Mouse (Mus musculus): ENCODE results near the gene Uhrf1. TPM values are rescaled to one million over a fixed set of nuclear protein-coding genes. Genes with fewer than 3 reads are reported as not detected.

Uhrf1 gene
- polyA plus RNA-seq, 1 experiment from 2014 or later: 170 TPM

GRCm38 (mm10) chr17:56273482-56273881 is 29.6 kb upstream of the Uhrf1 start:
- no peak overlapping the region for H3K4me2 ChIP-seq (replicated peaks; ENCODE audit: low read depth, low read length)
- H3K9me3 ChIP-seq (ENCODE audit: low read length): no peaks in the 10 kb centered on the region
- peaks cover 30% of the 10 kb centered on the region for H3K4me1 ChIP-seq (ENCODE audit: insufficient read depth, low read length)
- H3K27ac ChIP-seq (ENCODE audit: low read length): no peak overlapping the region
- H3K9ac ChIP-seq (replicated peaks; ENCODE audit: low read length): no peak overlapping the region
- no peak for ATAC-seq (ENCODE audit: low FRiP score, low TSS enrichment)
- H3K36me3 ChIP-seq (ENCODE audit: insufficient read depth, low read length): peaks cover 24% of the 10 kb centered on the region
- no peak overlapping the region for H3K4me3 ChIP-seq (ENCODE audit: low read length)
- 72% methylated on average over 7 of the region's 7 CpGs for WGBS
- H3K27me3 ChIP-seq (ENCODE audit: insufficient read depth, low read length): no peaks in the 10 kb centered on the region

DNA sequence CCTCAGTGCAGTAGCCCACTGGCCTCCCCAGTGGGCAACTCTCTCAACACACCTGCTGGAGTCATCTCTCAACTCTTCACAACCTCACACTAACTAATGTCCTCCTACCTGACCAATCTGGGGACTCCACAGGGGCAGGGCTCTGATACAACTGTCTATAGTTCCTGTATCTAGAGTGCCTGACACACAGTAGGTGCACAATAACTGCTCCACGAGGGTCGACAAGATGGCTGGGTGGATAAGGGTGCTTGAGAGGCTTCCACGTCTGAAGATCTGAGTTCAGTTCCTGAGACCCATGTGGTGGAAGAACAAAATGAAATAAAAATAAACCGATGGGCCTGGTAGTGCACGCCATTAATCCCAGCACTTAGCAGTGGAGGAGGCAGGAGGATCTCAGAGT is 29.1 kb upstream of the Uhrf1 start:
- Histone ChIP-seq H3K27ac (ENCODE audit: low read length) (no peak overlapping the region), H3K9me3 (ENCODE audit: low read length) (no peaks in the 10 kb centered on the region), H3K27me3 (ENCODE audit: insufficient read depth, low read length) (no peaks in the 10 kb centered on the region), H3K4me3 (ENCODE audit: low read length) (no peak overlapping the region), H3K36me3 (ENCODE audit: insufficient read depth, low read length) (peaks cover 24% of the 10 kb centered on the region), H3K4me1 (ENCODE audit: insufficient read depth, low read length) (peaks cover 30% of the 10 kb centered on the region), H3K4me2 (replicated peaks; ENCODE audit: low read depth, low read length) (no peak overlapping the region), H3K9ac (replicated peaks; ENCODE audit: low read length) (no peak overlapping the region)
- no peak for ATAC-seq (ENCODE audit: low FRiP score, low TSS enrichment)
- WGBS: 91% methylated on average over 5 of the region's 5 CpGs

DNA sequence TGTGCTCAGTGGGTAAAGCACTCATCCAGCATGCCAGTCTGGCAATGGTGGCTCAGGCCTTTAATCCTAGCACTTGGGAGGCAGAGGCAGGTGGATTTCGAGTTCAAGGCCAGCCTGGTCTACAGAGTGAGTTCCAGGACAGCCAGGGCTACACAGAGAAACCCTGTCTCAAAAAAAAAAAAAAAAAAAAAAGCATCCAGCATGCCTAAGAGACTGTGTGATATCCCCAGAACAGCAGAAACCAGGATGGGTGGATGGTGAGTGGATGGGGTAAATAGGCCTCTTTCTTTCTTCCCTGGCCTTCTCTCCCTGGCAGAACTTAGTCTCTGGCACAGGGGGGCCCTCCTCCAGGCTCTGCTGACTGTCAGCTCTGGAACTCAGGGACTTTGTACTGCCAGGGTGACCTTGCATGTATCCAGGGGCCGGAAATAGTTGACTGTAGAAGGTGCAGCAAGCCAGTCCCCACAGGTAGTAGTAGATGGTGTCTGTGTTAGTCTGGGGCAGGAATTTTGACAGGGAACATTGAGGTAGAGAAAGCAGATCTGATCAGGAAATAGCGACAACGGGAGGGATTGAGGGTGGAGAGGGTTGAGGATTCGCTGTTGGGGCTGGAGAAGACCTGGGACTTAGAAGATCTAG is 27.2 kb upstream of the Uhrf1 start:
- H3K9ac ChIP-seq (replicated peaks; ENCODE audit: low read length): peak overlapping the region; percentile 77
- ATAC-seq (ENCODE audit: low FRiP score, low TSS enrichment): peak; percentile 44
- H3K4me3 ChIP-seq (ENCODE audit: low read length): peak overlapping the region; percentile 70
- peak overlapping the region; percentile 86 for H3K27ac ChIP-seq (ENCODE audit: low read length)
- H3K4me2 ChIP-seq (replicated peaks; ENCODE audit: low read depth, low read length): peak overlapping the region; percentile 74
- peaks cover 26% of the 10 kb centered on the region; the same call in 1 of the 2 replicates for H3K36me3 ChIP-seq (ENCODE audit: insufficient read depth, low read length)
- WGBS: 23% methylated on average over 5 of the region's 5 CpGs
- H3K27me3 ChIP-seq (ENCODE audit: insufficient read depth, low read length): no peaks in the 10 kb centered on the region
- no peaks in the 10 kb centered on the region for H3K9me3 ChIP-seq (ENCODE audit: low read length)
- peaks cover 24% of the 10 kb centered on the region for H3K4me1 ChIP-seq (ENCODE audit: insufficient read depth, low read length)

GRCm38 (mm10) chr17:56276643-56277566 is 26.2 kb upstream of the Uhrf1 start, which contains the start of gene Ticam1:
Ticam1 (minus strand) TSS chr17:56276786.
- peaks cover 24% of the 10 kb centered on the region for H3K4me1 ChIP-seq (ENCODE audit: insufficient read depth, low read length)
- no peaks in the 10 kb centered on the region for H3K27me3 ChIP-seq (ENCODE audit: insufficient read depth, low read length)
- peak within 1 kb of the TSS; percentile 70 for H3K4me3 ChIP-seq (ENCODE audit: low read length)
- WGBS: 4% methylated on average over 17 of the region's 21 CpGs
- no peaks in the 10 kb centered on the region for H3K9me3 ChIP-seq (ENCODE audit: low read length)
- H3K9ac ChIP-seq (replicated peaks; ENCODE audit: low read length): peak within 1 kb of the TSS; percentile 77
- peak within 1 kb of the TSS; percentile 74 for H3K4me2 ChIP-seq (replicated peaks; ENCODE audit: low read depth, low read length)
- peak; percentile 95 for ATAC-seq (ENCODE audit: low FRiP score, low TSS enrichment)
- H3K27ac ChIP-seq (ENCODE audit: low read length): peak within 1 kb of the TSS; percentile 86
- H3K36me3 ChIP-seq (ENCODE audit: insufficient read depth, low read length): peaks cover 28% of the 10 kb centered on the region

DNA sequence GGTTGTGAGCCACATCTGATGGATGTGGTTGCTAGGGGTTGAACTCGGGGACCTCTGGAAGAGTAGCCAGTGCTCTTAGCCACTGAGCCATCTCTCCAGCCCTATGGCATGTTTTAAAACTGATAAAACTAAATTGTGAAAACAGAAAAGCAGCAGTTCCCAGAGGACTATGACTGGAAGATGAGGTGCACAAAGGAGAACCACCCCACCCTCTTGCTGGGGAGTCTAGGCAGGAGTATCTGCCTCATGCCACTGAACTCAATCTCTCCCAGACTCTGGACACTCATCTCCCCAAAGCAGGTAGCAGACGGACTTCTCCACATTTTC is 25.6 kb upstream of the Uhrf1 start:
- 45% methylated on average over 2 of the region's 2 CpGs for WGBS

DNA sequence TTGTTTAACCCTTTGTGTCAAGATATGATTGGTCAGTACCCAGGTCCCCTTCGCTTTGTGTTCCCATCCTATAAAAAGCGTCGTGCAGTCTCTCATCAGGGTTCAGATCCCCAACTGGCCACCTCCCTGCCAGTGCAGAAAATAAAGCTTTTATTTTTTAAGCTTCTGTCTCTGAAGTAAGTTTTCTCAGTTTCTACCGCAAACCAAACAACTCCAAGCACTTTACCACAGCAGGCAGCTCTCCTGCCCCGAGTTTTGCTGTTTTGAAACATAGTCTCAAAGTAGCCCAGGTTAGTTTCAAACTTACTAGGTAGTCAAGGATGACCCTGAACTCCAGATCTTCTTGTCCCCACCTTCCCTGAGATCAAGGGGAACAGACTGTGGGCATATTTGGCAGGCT is 24.8 kb upstream of the Uhrf1 start:
- no peak overlapping the region for H3K4me3 ChIP-seq (ENCODE audit: low read length)
- H3K4me2 ChIP-seq (replicated peaks; ENCODE audit: low read depth, low read length): no peak overlapping the region
- H3K9me3 ChIP-seq (ENCODE audit: low read length): no peaks in the 10 kb centered on the region
- H3K9ac ChIP-seq (replicated peaks; ENCODE audit: low read length): no peak overlapping the region
- WGBS: 93% methylated on average over 5 of the region's 5 CpGs
- peaks cover 27% of the 10 kb centered on the region for H3K36me3 ChIP-seq (ENCODE audit: insufficient read depth, low read length)
- no peak for ATAC-seq (ENCODE audit: low FRiP score, low TSS enrichment)
- H3K4me1 ChIP-seq (ENCODE audit: insufficient read depth, low read length): peaks cover 22% of the 10 kb centered on the region
- peak overlapping the region; percentile 86; the same call in 1 of the 2 replicates for H3K27ac ChIP-seq (ENCODE audit: low read length)
- H3K27me3 ChIP-seq (ENCODE audit: insufficient read depth, low read length): no peaks in the 10 kb centered on the region

More for the DNA sequence above, 25.6 kb upstream of the Uhrf1 start:
- Histone ChIP-seq H3K27me3 (ENCODE audit: insufficient read depth, low read length) (no peaks in the 10 kb centered on the region), H3K36me3 (ENCODE audit: insufficient read depth, low read length) (peaks cover 22% of the 10 kb centered on the region), H3K4me2 (replicated peaks; ENCODE audit: low read depth, low read length) (peak overlapping the region; percentile 74), H3K9ac (replicated peaks; ENCODE audit: low read length) (no peak overlapping the region), H3K4me1 (ENCODE audit: insufficient read depth, low read length) (peaks cover 24% of the 10 kb centered on the region), H3K9me3 (ENCODE audit: low read length) (no peaks in the 10 kb centered on the region), H3K27ac (ENCODE audit: low read length) (peak overlapping the region; percentile 86), H3K4me3 (ENCODE audit: low read length) (no peak overlapping the region)
- no peak for ATAC-seq (ENCODE audit: low FRiP score, low TSS enrichment)

DNA sequence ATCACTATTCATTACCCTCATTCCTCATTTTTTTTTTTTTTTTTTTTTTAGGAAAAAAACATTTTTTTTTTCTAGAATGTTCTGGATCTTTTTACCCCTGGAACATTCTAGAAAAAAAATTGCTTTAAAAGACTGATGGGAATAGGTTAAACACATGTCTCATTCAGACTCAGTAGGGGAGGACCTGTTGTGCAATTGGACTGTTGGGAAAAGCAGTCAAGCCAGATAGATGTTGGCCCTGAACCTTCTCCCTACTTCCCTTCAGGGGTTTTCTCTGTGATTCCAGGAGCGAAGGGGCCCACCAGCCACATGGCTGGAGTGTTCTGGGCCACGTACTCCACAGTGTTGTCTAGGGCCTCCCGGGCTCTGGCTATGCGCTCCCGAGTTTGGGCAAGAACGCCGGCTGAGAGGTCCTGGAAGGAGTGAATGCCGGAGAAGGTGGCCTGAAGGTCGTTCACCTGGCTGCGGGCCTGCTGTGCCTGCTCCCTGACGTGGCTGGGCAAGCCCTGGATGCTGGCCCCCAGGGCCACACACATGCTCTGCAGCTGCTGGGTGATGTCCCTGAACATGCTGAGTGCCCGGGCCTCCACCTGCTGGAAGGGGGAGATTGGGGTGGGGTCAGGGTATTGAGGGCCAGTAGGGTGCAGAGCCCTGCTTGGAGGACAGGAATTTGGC is 23.5 kb upstream of the Uhrf1 start:
- H3K9me3 ChIP-seq (ENCODE audit: low read length): no peaks in the 10 kb centered on the region
- WGBS: 90% methylated on average over 12 of the region's 12 CpGs
- H3K27ac ChIP-seq (ENCODE audit: low read length): no peak overlapping the region
- no peak for ATAC-seq (ENCODE audit: low FRiP score, low TSS enrichment)
- no peak overlapping the region for H3K9ac ChIP-seq (replicated peaks; ENCODE audit: low read length)
- no peaks in the 10 kb centered on the region for H3K27me3 ChIP-seq (ENCODE audit: insufficient read depth, low read length)
- H3K36me3 ChIP-seq (ENCODE audit: insufficient read depth, low read length): peaks cover 35% of the 10 kb centered on the region
- peaks cover 17% of the 10 kb centered on the region for H3K4me1 ChIP-seq (ENCODE audit: insufficient read depth, low read length)
- H3K4me3 ChIP-seq (ENCODE audit: low read length): no peak overlapping the region
- H3K4me2 ChIP-seq (replicated peaks; ENCODE audit: low read depth, low read length): no peak overlapping the region

DNA sequence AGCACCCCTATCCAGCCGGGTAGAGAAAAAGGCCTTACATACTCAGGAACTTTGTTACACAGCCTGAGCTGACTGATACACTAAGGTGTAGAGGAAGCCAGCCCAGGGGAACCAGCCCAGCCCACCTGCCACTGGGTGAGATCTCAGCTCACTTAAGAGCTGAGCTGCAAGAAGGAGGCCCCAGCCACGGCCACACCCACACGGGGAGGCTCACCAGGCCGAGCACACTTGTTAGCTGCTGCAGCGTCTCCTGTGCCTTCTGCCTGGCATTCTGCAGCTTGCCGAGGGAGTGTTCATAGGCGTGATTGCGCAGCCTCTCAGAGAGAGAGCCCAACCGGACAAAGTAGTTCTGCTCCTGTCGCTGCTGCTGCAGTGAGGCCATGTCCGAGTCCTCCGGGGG is 21.9 kb upstream of the Uhrf1 start:
- H3K36me3 ChIP-seq (ENCODE audit: insufficient read depth, low read length): peaks cover 51% of the 10 kb centered on the region
- no peak overlapping the region for H3K4me2 ChIP-seq (replicated peaks; ENCODE audit: low read depth, low read length)
- no peaks in the 10 kb centered on the region for H3K27me3 ChIP-seq (ENCODE audit: insufficient read depth, low read length)
- 88% methylated on average over 12 of the region's 12 CpGs for WGBS
- no peak overlapping the region for H3K9ac ChIP-seq (replicated peaks; ENCODE audit: low read length)
- ATAC-seq (ENCODE audit: low FRiP score, low TSS enrichment): no peak
- no peaks in the 10 kb centered on the region for H3K9me3 ChIP-seq (ENCODE audit: low read length)
- no peak overlapping the region for H3K27ac ChIP-seq (ENCODE audit: low read length)
- no peak overlapping the region for H3K4me3 ChIP-seq (ENCODE audit: low read length)
- peaks cover 12% of the 10 kb centered on the region for H3K4me1 ChIP-seq (ENCODE audit: insufficient read depth, low read length)

DNA sequence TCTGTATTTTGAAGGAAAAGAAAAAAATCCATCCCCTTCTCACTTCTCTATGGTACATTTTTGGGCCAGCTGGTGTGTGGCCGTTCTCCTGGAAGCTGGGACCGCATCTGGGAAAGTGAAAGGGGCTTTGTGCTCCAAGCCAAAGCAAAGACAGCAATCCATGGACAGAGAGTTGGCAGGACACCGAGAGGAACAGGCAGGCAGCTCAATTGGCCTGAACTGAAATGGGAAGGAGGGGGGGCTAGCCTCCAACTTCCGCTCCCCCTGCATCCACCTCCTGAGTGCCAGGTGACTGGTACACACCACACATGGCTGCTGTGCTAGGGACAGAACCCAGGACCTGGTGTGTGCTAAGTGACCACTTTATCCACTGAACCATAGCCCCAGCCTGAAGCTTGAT is 20.3 kb upstream of the Uhrf1 start:
- H3K9ac ChIP-seq (replicated peaks; ENCODE audit: low read length): no peak overlapping the region
- peaks cover 56% of the 10 kb centered on the region for H3K36me3 ChIP-seq (ENCODE audit: insufficient read depth, low read length)
- H3K4me2 ChIP-seq (replicated peaks; ENCODE audit: low read depth, low read length): no peak overlapping the region
- H3K9me3 ChIP-seq (ENCODE audit: low read length): no peaks in the 10 kb centered on the region
- no peak overlapping the region for H3K27ac ChIP-seq (ENCODE audit: low read length)
- 94% methylated on average over 4 of the region's 4 CpGs for WGBS
- H3K4me1 ChIP-seq (ENCODE audit: insufficient read depth, low read length): peaks cover 6% of the 10 kb centered on the region
- H3K4me3 ChIP-seq (ENCODE audit: low read length): no peak overlapping the region
- no peaks in the 10 kb centered on the region for H3K27me3 ChIP-seq (ENCODE audit: insufficient read depth, low read length)
- ATAC-seq (ENCODE audit: low FRiP score, low TSS enrichment): no peak

Data from kidney, embryonic 16.5 days (tissue).